Mouse (Mus musculus) small intestine, adult 2 months (tissue): ENCODE measurements around the gene Sulf2. TPM values are rescaled to one million over a fixed set of nuclear protein-coding genes. Genes with fewer than 3 reads are reported as not detected.

Experiments
- H3K27ac ChIP-seq: fragments of 200-500 bp; 2 replicates; pipeline ENCODE4 v1.5.1; 2012; ENCODE audit warnings: low read depth, low read length, control low read depth, inconsistent platforms; ENCODE audit not compliant: insufficient read depth
- H3K27me3 ChIP-seq: fragments of 200-500 bp; 2 replicates; pipeline ENCODE4 v1.6.1; 2012; ENCODE audit warnings: mild to moderate bottlenecking, moderate library complexity, low read length, inconsistent platforms; ENCODE audit not compliant: control insufficient read depth, insufficient read depth
- H3K36me3 ChIP-seq: fragments of 200-500 bp; 2 replicates; pipeline ENCODE4 v1.6.1; 2012; ENCODE audit warnings: mild to moderate bottlenecking, low read length, control low read depth, inconsistent platforms; ENCODE audit not compliant: control insufficient read depth, insufficient read depth
- H3K4me1 ChIP-seq: fragments of 200-500 bp; 2 replicates; pipeline ENCODE4 v1.6.1; 2012; ENCODE audit warnings: low read length, inconsistent platforms, mixed read lengths; ENCODE audit not compliant: control insufficient read depth, insufficient read depth, insufficient read length
- H3K4me3 ChIP-seq: fragments of 200-500 bp; 2 replicates; pipeline ENCODE4 v1.5.1; 2012; ENCODE audit warnings: low read depth, mild to moderate bottlenecking, control low read depth, inconsistent platforms, low read length, moderate library complexity
- CTCF ChIP-seq: fragments of 200-500 bp; IDR thresholded peaks from 2 replicates; pipeline ENCODE4 v1.5.1; 2012; ENCODE audit warnings: low read depth, mild to moderate bottlenecking, control low read depth, inconsistent platforms, low read length, moderate library complexity, mixed read lengths; ENCODE audit not compliant: insufficient replicate concordance, insufficient read length; ENCODE audit errors: extremely low read depth
- POLR2A ChIP-seq: fragments of 200-500 bp; IDR thresholded peaks from 2 replicates; pipeline ENCODE4 v1.6.1; 2012; ENCODE audit warnings: low read depth, mild to moderate bottlenecking, control low read depth, inconsistent platforms, low read length, moderate library complexity
- WGBS: fragments of 180-500 bp; shearing (Covaris S2); methylation state at CpG from one replicate; pipeline ENCODE4 v1.1.7; 2018; 5-methylcytosine and 5-hydroxymethylcytosine counted together
- polyA plus RNA-seq: library from polyadenylated mRNA; depleted of rRNA; stranded (reverse); fragments of >200 nt; gene quantifications from 2 replicates; pipeline ENCODE4 v1.2.3, GENCODE M21; 2012

Sulf2 gene
- polyA plus RNA-seq, 1 experiment, result 75.6 TPM

DNA sequence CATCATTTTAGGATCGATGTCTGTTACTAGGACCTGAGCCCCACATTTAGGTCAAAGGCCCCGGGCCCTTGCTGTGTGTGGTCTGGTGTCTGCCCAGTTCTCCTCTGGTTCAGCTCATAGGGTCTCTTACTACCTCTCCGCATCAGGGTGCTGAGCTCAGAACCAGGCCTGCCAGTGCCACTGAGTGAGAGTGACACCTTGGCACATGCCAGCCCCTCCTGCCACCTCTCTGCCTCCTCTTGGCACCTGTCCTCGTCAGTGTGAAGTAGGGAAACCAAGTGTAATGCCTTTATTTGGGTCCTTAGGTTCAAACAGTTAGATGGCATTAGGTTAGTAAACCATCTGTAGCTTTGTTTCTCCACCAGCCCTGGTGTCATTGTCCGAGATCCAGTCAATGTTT is 84.0 kb downstream of the Sulf2 start:
- WGBS, result 91% methylated on average over 5 of the region's 5 CpGs
- H3K27ac ChIP-seq, result no peak overlapping the region
- no peak overlapping the region for H3K4me3 ChIP-seq
- no peaks in the 10 kb centered on the region for H3K27me3 ChIP-seq
- no peak for TF ChIP-seq CTCF
- no peak for TF ChIP-seq POLR2A
- H3K36me3 ChIP-seq, result peaks cover 66% of the 10 kb centered on the region
- H3K4me1 ChIP-seq, result no peaks in the 10 kb centered on the region

DNA sequence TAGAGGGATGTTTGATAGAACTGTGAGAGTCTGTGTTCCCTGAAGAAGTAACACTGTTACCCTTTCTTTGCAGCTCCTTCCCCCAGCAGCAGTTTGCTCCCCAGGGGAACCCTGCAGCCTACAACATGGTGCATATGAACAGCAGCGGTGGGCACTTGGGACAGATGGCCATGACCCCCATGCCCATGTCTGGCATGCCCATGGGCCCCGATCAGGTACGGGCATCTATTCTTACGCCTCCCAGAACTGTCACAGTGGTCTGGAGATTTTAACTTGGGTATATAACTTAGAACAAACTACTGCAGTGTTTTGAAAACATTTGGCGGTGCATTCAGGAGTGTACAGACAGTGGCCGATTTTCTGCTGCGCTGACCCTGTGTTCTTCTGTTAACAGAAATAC is 85.7 kb downstream of the Sulf2 start:
- Histone ChIP-seq H3K4me3 (no peak overlapping the region), H3K4me1 (no peaks in the 10 kb centered on the region), H3K27me3 (no peaks in the 10 kb centered on the region), H3K36me3 (peaks cover 78% of the 10 kb centered on the region), H3K27ac (no peak overlapping the region)
- TF ChIP-seq POLR2A, result no peak
- TF ChIP-seq CTCF, result no peak
- 95% methylated on average over 7 of the region's 7 CpGs for WGBS

DNA sequence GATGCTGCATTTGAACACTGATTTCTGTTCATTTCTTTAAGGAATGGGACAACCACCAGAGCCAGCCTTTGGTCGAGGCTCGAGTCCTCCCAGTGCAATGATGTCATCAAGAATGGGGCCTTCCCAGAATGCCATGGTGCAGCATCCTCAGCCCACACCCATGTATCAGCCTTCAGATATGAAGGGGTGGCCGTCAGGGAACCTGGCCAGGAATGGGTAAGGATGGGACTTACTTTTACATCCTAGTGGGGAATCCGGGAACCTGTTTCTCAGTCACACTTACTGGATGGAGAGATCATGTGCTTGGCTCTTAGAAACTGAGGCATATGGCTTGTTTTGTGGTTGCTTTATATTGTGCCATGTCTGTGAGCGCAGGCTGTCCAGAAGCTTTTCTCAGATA is 86.3 kb downstream of the Sulf2 start:
- no peaks in the 10 kb centered on the region for H3K4me1 ChIP-seq
- peaks cover 83% of the 10 kb centered on the region for H3K36me3 ChIP-seq
- no peak overlapping the region for H3K27ac ChIP-seq
- no peak overlapping the region for H3K4me3 ChIP-seq
- WGBS, result 87% methylated on average over 5 of the region's 5 CpGs
- TF ChIP-seq CTCF, result no peak
- no peak for TF ChIP-seq POLR2A
- H3K27me3 ChIP-seq, result no peaks in the 10 kb centered on the region

DNA sequence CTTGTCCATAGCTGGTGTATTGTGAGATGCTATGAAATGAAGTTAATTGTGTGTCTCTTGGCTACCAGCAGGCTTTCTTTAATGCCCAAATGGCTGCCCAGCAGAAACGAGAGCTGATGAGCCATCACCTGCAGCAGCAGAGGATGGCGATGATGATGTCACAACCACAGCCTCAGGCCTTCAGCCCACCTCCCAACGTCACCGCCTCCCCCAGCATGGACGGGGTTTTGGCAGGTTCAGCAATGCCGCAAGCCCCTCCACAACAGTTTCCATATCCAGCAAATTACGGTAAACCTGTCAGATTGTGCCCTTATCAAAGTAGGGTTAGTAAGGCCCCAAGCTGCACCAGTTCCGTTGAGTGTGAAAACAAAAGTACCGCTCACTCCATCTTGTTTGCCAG is 87.2 kb downstream of the Sulf2 start:
- Histone ChIP-seq H3K27me3 (no peaks in the 10 kb centered on the region), H3K27ac (no peak overlapping the region), H3K4me1 (no peaks in the 10 kb centered on the region), H3K36me3 (peaks cover 85% of the 10 kb centered on the region), H3K4me3 (no peak overlapping the region)
- TF ChIP-seq POLR2A, result no peak
- TF ChIP-seq CTCF, result no peak
- 90% methylated on average over 9 of the region's 9 CpGs for WGBS

DNA sequence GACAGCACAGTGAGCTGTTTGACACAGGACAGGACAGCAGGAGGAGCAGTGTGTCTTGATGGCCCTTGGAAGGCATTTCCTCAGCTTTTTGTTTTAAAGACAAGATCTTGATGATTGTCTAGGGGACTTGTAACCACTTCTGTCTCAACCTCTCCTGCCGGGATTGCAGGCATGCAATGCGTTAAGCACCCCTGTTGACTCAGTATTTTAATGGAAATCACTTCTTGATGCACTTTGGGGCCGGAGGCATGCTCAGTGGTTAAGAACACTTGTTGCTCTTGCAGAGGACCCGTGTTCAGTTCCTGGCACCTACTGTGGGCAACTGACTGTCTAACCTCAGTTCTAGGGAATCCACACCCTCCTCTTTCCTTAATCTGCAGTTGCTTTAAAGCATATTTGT is 89.0 kb downstream of the Sulf2 start:
- Histone ChIP-seq H3K27ac (no peak overlapping the region), H3K36me3 (peaks cover 86% of the 10 kb centered on the region), H3K4me1 (no peaks in the 10 kb centered on the region), H3K4me3 (no peak overlapping the region), H3K27me3 (no peaks in the 10 kb centered on the region)
- no peak for TF ChIP-seq CTCF
- no peak for TF ChIP-seq POLR2A
- WGBS, result 92% methylated on average over 4 of the region's 4 CpGs

DNA sequence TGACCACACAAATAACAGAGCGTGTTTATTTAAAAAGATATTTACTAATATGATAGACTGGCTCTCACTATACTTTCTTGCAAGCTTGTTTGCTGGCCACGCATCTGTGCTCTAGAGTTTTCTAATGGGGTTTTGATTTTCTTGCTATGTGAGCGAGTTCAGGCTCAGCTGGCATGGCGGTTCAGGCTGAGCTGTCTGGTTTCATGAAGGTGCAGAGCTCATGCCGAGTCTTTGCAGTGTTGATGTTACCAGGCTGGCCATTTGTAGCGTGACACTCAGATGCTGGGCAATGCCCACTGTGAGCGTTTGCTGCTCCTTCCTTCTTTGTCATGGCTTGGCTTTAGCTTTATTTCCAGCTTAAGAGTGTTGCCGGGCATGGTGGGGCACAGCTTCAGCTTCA is 93.0 kb downstream of the Sulf2 start:
- Histone ChIP-seq H3K4me1 (no peaks in the 10 kb centered on the region), H3K4me3 (no peak overlapping the region), H3K36me3 (peaks cover 74% of the 10 kb centered on the region), H3K27me3 (no peaks in the 10 kb centered on the region), H3K27ac (peak overlapping the region; percentile 5; the same call in 1 of the 2 replicates)
- WGBS, result 84% methylated on average over 8 of the region's 8 CpGs
- no peak for TF ChIP-seq CTCF
- no peak for TF ChIP-seq POLR2A

DNA sequence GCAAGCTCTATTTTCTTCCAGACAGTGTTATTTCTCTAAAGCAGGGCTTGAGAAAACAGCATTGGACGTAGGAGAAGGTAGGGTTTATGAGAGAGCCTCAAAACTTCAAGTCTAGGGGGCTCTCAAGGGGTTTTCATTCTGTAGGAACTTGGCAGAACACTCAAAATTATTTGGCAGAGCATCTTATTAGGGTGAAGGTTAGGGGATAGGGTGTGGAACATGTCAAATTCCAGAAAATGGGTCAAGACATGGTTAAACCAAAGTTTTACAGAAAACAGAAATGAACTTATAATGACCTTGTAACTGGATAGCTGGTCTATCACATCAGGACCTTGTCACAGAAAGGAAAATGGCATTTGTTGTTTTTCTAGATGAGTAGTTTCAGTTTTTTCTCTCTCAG is 93.5 kb downstream of the Sulf2 start:
- Histone ChIP-seq H3K27ac (no peak overlapping the region), H3K4me3 (no peak overlapping the region), H3K27me3 (no peaks in the 10 kb centered on the region), H3K36me3 (peaks cover 72% of the 10 kb centered on the region), H3K4me1 (no peaks in the 10 kb centered on the region)
- no peak for TF ChIP-seq CTCF
- TF ChIP-seq POLR2A, result no peak
- WGBS, result 88% methylated on average over 1 of the region's 1 CpGs
